Mouse (Mus musculus): ENCODE data around the gene Ormdl2. TPM values are rescaled to one million over a fixed set of nuclear protein-coding genes. Genes with fewer than 3 reads are reported as not detected.

Ormdl2 gene
- polyA plus RNA-seq, 1 experiment from 2014 or later: 28.4 TPM

Other genes starting within 250 kb of the Ormdl2 start
- gene Erbb3, start 232.0 kb downstream of the Ormdl2 start, polyA plus RNA-seq (2014; fragmentation: Nextera tagmentation; extraction: Ambion mirVana): 1.5 and 1.8 TPM in 2 replicates
- gene Rps26, start 194.9 kb downstream of the Ormdl2 start, polyA plus RNA-seq (2014; fragmentation: Nextera tagmentation; extraction: Ambion mirVana): 450 and 573 TPM in 2 replicates
- 17.2 and 18.1 TPM in 2 replicates for gene Ikzf4, start 175.7 kb downstream of the Ormdl2 start, polyA plus RNA-seq (2014; fragmentation: Nextera tagmentation; extraction: Ambion mirVana)
- 11.5 and 12.7 TPM in 2 replicates for gene Suox, start 147.6 kb downstream of the Ormdl2 start, polyA plus RNA-seq (2014; fragmentation: Nextera tagmentation; extraction: Ambion mirVana)
- gene Rab5b, start 125.4 kb downstream of the Ormdl2 start, polyA plus RNA-seq (2014; fragmentation: Nextera tagmentation; extraction: Ambion mirVana): 95.6 and 109 TPM in 2 replicates
- gene Pmel, start 117.5 kb downstream of the Ormdl2 start, polyA plus RNA-seq (2014; fragmentation: Nextera tagmentation; extraction: Ambion mirVana): 0.79 and 0.85 TPM in 2 replicates
- 17.1 and 21.0 TPM in 2 replicates for gene Cdk2, start 116.6 kb downstream of the Ormdl2 start, polyA plus RNA-seq (2014; fragmentation: Nextera tagmentation; extraction: Ambion mirVana)
- gene Dgka, start 76.8 kb downstream of the Ormdl2 start, polyA plus RNA-seq (2014; fragmentation: Nextera tagmentation; extraction: Ambion mirVana): 6.9 and 7.7 TPM in 2 replicates
- gene Pym1, start 73.8 kb downstream of the Ormdl2 start, polyA plus RNA-seq (2014; fragmentation: Nextera tagmentation; extraction: Ambion mirVana): 38.6 and 42.0 TPM in 2 replicates
- 0.65 and 0.80 TPM in 2 replicates for gene Mmp19, start 30.7 kb downstream of the Ormdl2 start, polyA plus RNA-seq (2014; fragmentation: Nextera tagmentation; extraction: Ambion mirVana)
- 34.6 and 35.1 TPM in 2 replicates for gene Dnajc14, start 17.6 kb downstream of the Ormdl2 start, polyA plus RNA-seq (2014; fragmentation: Nextera tagmentation; extraction: Ambion mirVana)
- gene Tmem198b, start 17.3 kb downstream of the Ormdl2 start, polyA plus RNA-seq (2014; fragmentation: Nextera tagmentation; extraction: Ambion mirVana): 13.3 and 14.8 TPM in 2 replicates
- gene Sarnp, start 4.3 kb downstream of the Ormdl2 start, polyA plus RNA-seq (2014; fragmentation: Nextera tagmentation; extraction: Ambion mirVana): 137 and 139 TPM in 2 replicates
- gene Gdf11, start 70.1 kb upstream of the Ormdl2 start, polyA plus RNA-seq (2014; fragmentation: Nextera tagmentation; extraction: Ambion mirVana): 5.9 and 6.7 TPM in 2 replicates
- 215 and 239 TPM in 2 replicates for gene Cd63, start 79.3 kb upstream of the Ormdl2 start, polyA plus RNA-seq (2014; fragmentation: Nextera tagmentation; extraction: Ambion mirVana)
- 17.6 and 20.4 TPM in 2 replicates for gene Rdh5, start 101.2 kb upstream of the Ormdl2 start, polyA plus RNA-seq (2014; fragmentation: Nextera tagmentation; extraction: Ambion mirVana)
- 228 and 269 TPM in 2 replicates for gene Bloc1s1, start 102.4 kb upstream of the Ormdl2 start, polyA plus RNA-seq (2014; fragmentation: Nextera tagmentation; extraction: Ambion mirVana)
- gene Itga7, start 112.2 kb upstream of the Ormdl2 start, polyA plus RNA-seq (2014; fragmentation: Nextera tagmentation; extraction: Ambion mirVana): 6.2 and 7.2 TPM in 2 replicates
- gene Mettl7b, start 139.3 kb upstream of the Ormdl2 start, polyA plus RNA-seq (2014; fragmentation: Nextera tagmentation; extraction: Ambion mirVana): not detected in 2 replicates
- not detected in 2 replicates for gene Olfr9, start 167.8 kb upstream of the Ormdl2 start, polyA plus RNA-seq (2014; fragmentation: Nextera tagmentation; extraction: Ambion mirVana)
- gene Olfr763, start 189.1 kb upstream of the Ormdl2 start, polyA plus RNA-seq (2014; fragmentation: Nextera tagmentation; extraction: Ambion mirVana): not detected in 2 replicates
- gene Olfr764-ps1, start 218.3 kb upstream of the Ormdl2 start, polyA plus RNA-seq (2014; fragmentation: Nextera tagmentation; extraction: Ambion mirVana): not detected in 2 replicates
- gene Olfr765, start 228.4 kb upstream of the Ormdl2 start, polyA plus RNA-seq (2014; fragmentation: Nextera tagmentation; extraction: Ambion mirVana): not detected in 2 replicates
- gene Olfr766-ps1, start 247.3 kb upstream of the Ormdl2 start, polyA plus RNA-seq (2014; fragmentation: Nextera tagmentation; extraction: Ambion mirVana): not detected in 2 replicates

Data from hindbrain, embryonic 14.5 days (tissue).